Mouse (Mus musculus) E14TG2a.4 (cell line): Measurements from ENCODE around the gene Polr2a.
A peak's percentile ranks its signal among the peaks of the same experiment; 100 is the strongest.

Experiments used
- H3K27me3 ChIP-seq: 2 replicates; pipeline ENCODE4 v1.6.1; 2014; ENCODE audit warnings: low read length, control low read depth; ENCODE audit not compliant: insufficient read depth
- H3K36me3 ChIP-seq: 2 replicates; pipeline ENCODE4 v1.6.1; 2014; ENCODE audit warnings: low read length, control low read depth; ENCODE audit not compliant: insufficient read depth
- H3K4me1 ChIP-seq: replicated peaks from 2 replicates; pipeline ENCODE4 v1.6.1; 2014; ENCODE audit warnings: low read depth, low read length, control low read depth
- H3K4me3 ChIP-seq: replicated peaks from 2 replicates; pipeline ENCODE4 v1.5.1; 2014; ENCODE audit warnings: mild to moderate bottlenecking, low read length
- H3K9me3 ChIP-seq: 2 replicates; pipeline ENCODE4 v1.6.1; 2014; ENCODE audit warnings: low read length, control low read depth
- CTCF ChIP-seq: conservative IDR thresholded peaks from 2 replicates; pipeline ENCODE4 v1.5.1; 2014; ENCODE audit warnings: low read length
- NANOG ChIP-seq: IDR thresholded peaks from 2 replicates; pipeline ENCODE4 v1.6.1; 2014; ENCODE audit warnings: borderline replicate concordance, low read length, mixed read lengths
- POU5F1 ChIP-seq: IDR thresholded peaks from 2 replicates; pipeline ENCODE4 v1.6.1; 2014; ENCODE audit warnings: low read length, borderline replicate concordance

The Polr2a gene

DNA sequence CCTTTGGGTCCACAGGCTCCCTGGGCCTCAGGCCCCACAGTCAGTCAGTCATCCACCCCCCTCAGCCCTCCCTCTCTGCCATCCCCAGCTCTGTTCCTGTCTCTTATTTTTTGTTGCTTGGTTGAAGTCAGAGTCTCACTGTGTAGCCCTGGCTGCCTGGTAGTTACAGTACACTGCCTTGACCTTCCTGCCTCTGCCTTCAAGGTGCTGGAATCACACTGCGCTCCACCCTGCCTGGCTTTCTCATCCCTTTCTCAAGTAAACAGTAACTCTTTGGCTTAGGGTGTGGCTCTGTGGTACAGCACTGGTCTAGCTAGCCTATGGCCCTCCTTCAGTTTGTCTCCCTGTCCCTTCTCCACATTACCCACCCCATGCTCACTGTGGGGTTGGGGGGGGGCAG is 68.5 kb downstream of the Polr2a start:
- no peaks in the 10 kb centered on the region for H3K9me3 ChIP-seq
- no peak for TF ChIP-seq POU5F1
- no peak for TF ChIP-seq CTCF
- no peak for TF ChIP-seq NANOG
- no peaks in the 10 kb centered on the region for H3K27me3 ChIP-seq
- peaks cover 43% of the 10 kb centered on the region for H3K36me3 ChIP-seq
- H3K4me3 ChIP-seq, result peak overlapping the region; percentile 53
- H3K4me1 ChIP-seq, result peaks cover 99% of the 10 kb centered on the region

DNA sequence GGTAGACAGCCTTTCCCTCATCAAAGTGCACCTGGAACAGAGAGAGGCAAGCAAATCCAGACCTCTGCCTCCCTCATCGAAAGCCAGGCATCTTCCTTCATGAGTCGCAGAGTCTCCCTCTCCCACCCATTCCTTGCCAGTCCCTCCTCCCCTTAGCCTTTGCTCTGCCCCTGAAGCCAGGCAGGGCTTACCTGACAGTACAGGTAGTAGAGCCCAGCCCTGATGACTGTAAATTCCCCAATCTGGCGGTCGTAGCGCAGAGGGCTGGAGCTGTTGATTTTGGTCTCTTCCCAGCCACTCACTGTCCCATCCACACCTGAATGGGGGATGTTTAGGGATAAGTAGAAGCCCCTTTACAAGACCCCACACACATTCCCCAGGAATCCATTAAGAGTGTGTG is 71.4 kb downstream of the Polr2a start:
- H3K27me3 ChIP-seq, result no peaks in the 10 kb centered on the region
- no peaks in the 10 kb centered on the region for H3K9me3 ChIP-seq
- TF ChIP-seq CTCF (no peak), POU5F1 (no peak), NANOG (no peak)
- peaks cover 96% of the 10 kb centered on the region for H3K4me1 ChIP-seq
- H3K36me3 ChIP-seq, result peaks cover 48% of the 10 kb centered on the region
- H3K4me3 ChIP-seq, result peak overlapping the region; percentile 95

GRCm38 (mm10) chr11:69686377-69686776 is 72.1 kb downstream of the Polr2a start:
- H3K36me3 ChIP-seq, result peaks cover 41% of the 10 kb centered on the region
- no peaks in the 10 kb centered on the region for H3K27me3 ChIP-seq
- no peaks in the 10 kb centered on the region for H3K9me3 ChIP-seq
- peak overlapping the region; percentile 95 for H3K4me3 ChIP-seq
- peaks cover 89% of the 10 kb centered on the region for H3K4me1 ChIP-seq
- TF ChIP-seq POU5F1 (no peak), NANOG (no peak), CTCF (no peak)

GRCm38 (mm10) chr11:69685526-69686148 is 72.8 kb downstream of the Polr2a start, which contains the start of gene Tnfsf13:
Gene Tnfsf13, minus strand, starts transcription at chr11:69685784.
- peaks cover 86% of the 10 kb centered on the region for H3K4me1 ChIP-seq
- peaks cover 34% of the 10 kb centered on the region for H3K36me3 ChIP-seq
- no peak for TF ChIP-seq CTCF
- no peak for TF ChIP-seq POU5F1
- TF ChIP-seq NANOG, result no peak
- H3K4me3 ChIP-seq, result peak within 1 kb of the TSS; percentile 95
- H3K9me3 ChIP-seq, result no peaks in the 10 kb centered on the region
- no peaks in the 10 kb centered on the region for H3K27me3 ChIP-seq

DNA sequence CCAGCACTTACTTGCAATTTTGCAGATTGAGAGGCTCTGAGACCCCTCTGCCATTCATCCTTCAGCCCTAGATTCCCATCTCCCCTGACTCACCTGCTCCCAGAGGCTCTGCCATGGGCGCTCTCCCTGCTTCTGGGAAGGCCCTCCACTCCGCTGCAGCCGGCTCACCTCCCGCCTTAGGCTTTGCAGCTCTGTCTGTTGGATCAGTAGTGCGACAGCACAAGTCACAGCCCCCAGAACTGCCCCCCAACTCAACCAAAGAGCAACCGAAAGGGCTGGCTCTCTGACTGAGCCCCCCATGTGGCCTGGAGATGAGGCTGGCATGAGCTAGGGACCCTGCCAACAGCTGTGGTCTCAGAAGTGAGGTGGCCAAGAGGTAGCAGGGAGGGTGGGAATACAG is 73.5 kb downstream of the Polr2a start:
- TF ChIP-seq NANOG (no peak), CTCF (no peak), POU5F1 (no peak)
- Histone ChIP-seq H3K36me3 (peaks cover 39% of the 10 kb centered on the region), H3K4me1 (peaks cover 86% of the 10 kb centered on the region), H3K27me3 (no peaks in the 10 kb centered on the region), H3K9me3 (no peaks in the 10 kb centered on the region), H3K4me3 (peak overlapping the region; percentile 95)

- Histone ChIP-seq H3K27me3 (no peaks in the 10 kb centered on the region), H3K4me1 (peaks cover 87% of the 10 kb centered on the region), H3K9me3 (no peaks in the 10 kb centered on the region), H3K36me3 (peaks cover 45% of the 10 kb centered on the region), H3K4me3 (peak overlapping the region; percentile 95)
- no peak for TF ChIP-seq CTCF
- no peak for TF ChIP-seq NANOG
- TF ChIP-seq POU5F1, result no peak
Measured at GRCm38 (mm10) chr11:69684128-69684745, 74.2 kb downstream of the Polr2a start.
